Mouse (Mus musculus): ENCODE measurements around the gene Wfdc5. TPM values are rescaled to one million over a fixed set of nuclear protein-coding genes. Genes with fewer than 3 reads are reported as not detected.

The Wfdc5 gene
- total and polyA plus RNA-seq, 2 experiments = not detected

DNA sequence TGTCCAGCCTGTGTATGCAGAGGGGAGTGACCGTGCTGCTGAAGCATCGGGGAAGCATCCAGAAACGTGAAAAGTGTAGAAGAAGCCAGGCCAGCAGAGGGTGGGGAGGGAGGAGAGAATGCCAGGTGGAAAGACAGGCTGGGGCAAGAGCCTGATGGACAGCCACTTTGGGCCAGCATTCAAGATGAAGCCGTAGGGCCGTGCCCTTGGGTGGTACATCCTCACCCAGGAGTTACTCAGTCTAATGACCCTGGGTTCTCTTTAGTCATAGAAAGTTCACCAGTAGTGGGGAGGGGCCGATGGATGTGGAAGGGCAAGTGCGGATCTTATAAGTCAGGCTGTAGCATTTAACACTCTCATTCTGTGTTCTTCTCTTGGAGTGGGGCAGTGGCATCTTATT lies 26.4 kb downstream of the Wfdc5 start:
- WGBS = 88% methylated on average over 7 of the region's 7 CpGs
- DNase-seq (ENCODE audit: extremely low read depth, low read depth, low spot score) = no peak
- Histone ChIP-seq H3K27me3 (ENCODE audit: control insufficient read depth, insufficient read depth, low read length) (no peaks in the 10 kb centered on the region), H3K36me3 (ENCODE audit: control insufficient read depth, insufficient read depth, low read length) (peaks cover 17% of the 10 kb centered on the region), H3K4me3 (ENCODE audit: insufficient read depth, low read depth, low read length) (no peak overlapping the region), H3K27ac (replicated peaks; ENCODE audit: insufficient read depth, low read depth, low read length) (no peak overlapping the region), H3K9ac (ENCODE audit: low read depth, low read length) (no peak overlapping the region), H3K79me2 (ENCODE audit: control insufficient read depth, insufficient read depth, low read length) (no peaks in the 10 kb centered on the region), H3K4me1 (ENCODE audit: control insufficient read depth, insufficient read depth, low read length) (no peaks in the 10 kb centered on the region)
- TF ChIP-seq POLR2A (IDR thresholded peaks at IDR 0.05; ENCODE audit: extremely low read depth, insufficient read depth, low read length) (no peak), CTCF (IDR thresholded peaks at IDR 0.05; ENCODE audit: low read depth, low read length) (no peak)

- 93% methylated on average over 10 of the region's 10 CpGs for WGBS
- H3K4me1 ChIP-seq (ENCODE audit: control insufficient read depth, insufficient read depth, low read length) = no peaks in the 10 kb centered on the region
- no peak overlapping the region for H3K9ac ChIP-seq (ENCODE audit: low read depth, low read length)
- peaks cover 17% of the 10 kb centered on the region for H3K36me3 ChIP-seq (ENCODE audit: control insufficient read depth, insufficient read depth, low read length)
- no peak overlapping the region for H3K4me3 ChIP-seq (ENCODE audit: insufficient read depth, low read depth, low read length)
- H3K27me3 ChIP-seq (ENCODE audit: control insufficient read depth, insufficient read depth, low read length) = no peaks in the 10 kb centered on the region
- no peaks in the 10 kb centered on the region for H3K79me2 ChIP-seq (ENCODE audit: control insufficient read depth, insufficient read depth, low read length)
- no peak overlapping the region for H3K27ac ChIP-seq (replicated peaks; ENCODE audit: insufficient read depth, low read depth, low read length)
- TF ChIP-seq CTCF (IDR thresholded peaks at IDR 0.05; ENCODE audit: low read depth, low read length) (no peak), POLR2A (IDR thresholded peaks at IDR 0.05; ENCODE audit: extremely low read depth, insufficient read depth, low read length) (no peak)
- no peak for DNase-seq (ENCODE audit: extremely low read depth, low read depth, low spot score)
Observed at GRCm38 (mm10) chr2:164154007-164154406, 28.5 kb downstream of the Wfdc5 start.

DNA sequence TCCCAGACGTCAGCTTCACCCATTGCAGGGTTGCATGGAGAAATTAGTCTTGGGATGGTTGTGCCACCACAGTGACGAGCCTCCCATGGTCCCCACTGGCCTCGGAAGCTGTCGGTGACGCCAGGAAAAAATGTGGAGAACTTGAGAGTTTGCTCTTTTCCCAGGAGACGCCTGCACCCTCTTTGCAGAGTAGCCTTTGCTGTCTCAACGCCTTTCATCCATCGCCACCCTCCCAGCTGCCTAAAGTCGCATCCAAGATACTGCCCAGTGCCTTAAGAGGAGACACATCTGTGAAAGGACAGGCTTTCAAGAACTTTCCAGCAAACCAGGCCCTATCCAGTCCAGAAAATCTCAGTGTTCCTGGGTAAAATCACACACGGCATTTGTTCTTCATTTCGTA lies 30.2 kb downstream of the Wfdc5 start:
- 88% methylated on average over 11 of the region's 11 CpGs for WGBS
- Histone ChIP-seq H3K36me3 (ENCODE audit: control insufficient read depth, insufficient read depth, low read length) (peaks cover 17% of the 10 kb centered on the region), H3K27me3 (ENCODE audit: control insufficient read depth, insufficient read depth, low read length) (no peaks in the 10 kb centered on the region), H3K27ac (replicated peaks; ENCODE audit: insufficient read depth, low read depth, low read length) (no peak overlapping the region), H3K9ac (ENCODE audit: low read depth, low read length) (no peak overlapping the region), H3K79me2 (ENCODE audit: control insufficient read depth, insufficient read depth, low read length) (no peaks in the 10 kb centered on the region), H3K4me1 (ENCODE audit: control insufficient read depth, insufficient read depth, low read length) (no peaks in the 10 kb centered on the region), H3K4me3 (ENCODE audit: insufficient read depth, low read depth, low read length) (no peak overlapping the region)
- TF ChIP-seq POLR2A (IDR thresholded peaks at IDR 0.05; ENCODE audit: extremely low read depth, insufficient read depth, low read length) = no peak
- TF ChIP-seq CTCF (IDR thresholded peaks at IDR 0.05; ENCODE audit: low read depth, low read length) = no peak
- no peak for DNase-seq (ENCODE audit: extremely low read depth, low read depth, low spot score)

- H3K27me3 ChIP-seq (ENCODE audit: control insufficient read depth, insufficient read depth, low read length) = no peaks in the 10 kb centered on the region
- WGBS = 87% methylated on average over 14 of the region's 14 CpGs
- H3K36me3 ChIP-seq (ENCODE audit: control insufficient read depth, insufficient read depth, low read length) = peaks cover 17% of the 10 kb centered on the region
Observed at GRCm38 (mm10) chr2:164150086-164150760, 32.3 kb downstream of the Wfdc5 start.

DNA sequence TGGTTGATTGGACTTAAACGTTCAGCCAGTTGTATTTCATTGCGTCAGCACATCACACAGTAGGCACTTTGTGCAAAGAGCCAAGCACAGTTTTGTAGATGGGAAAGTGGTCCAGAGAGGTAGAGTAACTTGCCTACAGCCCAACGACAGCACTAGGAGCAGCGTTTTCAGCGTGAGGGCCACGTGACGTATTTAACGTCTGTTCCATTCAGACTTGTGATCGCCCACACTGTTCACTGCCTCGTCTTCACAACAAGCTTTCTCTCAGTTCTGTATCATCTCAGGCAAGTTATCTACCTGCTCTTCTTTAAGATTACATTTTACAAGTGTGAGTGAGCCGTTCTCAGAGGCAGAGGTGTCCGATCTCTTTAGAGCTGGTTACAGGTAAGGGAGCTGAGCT lies 36.0 kb downstream of the Wfdc5 start:
- Histone ChIP-seq H3K4me3 (ENCODE audit: insufficient read depth, low read depth, low read length) (no peak overlapping the region), H3K27me3 (ENCODE audit: control insufficient read depth, insufficient read depth, low read length) (no peaks in the 10 kb centered on the region), H3K36me3 (ENCODE audit: control insufficient read depth, insufficient read depth, low read length) (no peaks in the 10 kb centered on the region), H3K9ac (ENCODE audit: low read depth, low read length) (no peak overlapping the region), H3K27ac (replicated peaks; ENCODE audit: insufficient read depth, low read depth, low read length) (no peak overlapping the region), H3K79me2 (ENCODE audit: control insufficient read depth, insufficient read depth, low read length) (no peaks in the 10 kb centered on the region), H3K4me1 (ENCODE audit: control insufficient read depth, insufficient read depth, low read length) (no peaks in the 10 kb centered on the region)
- TF ChIP-seq CTCF (IDR thresholded peaks at IDR 0.05; ENCODE audit: low read depth, low read length) = no peak
- no peak for TF ChIP-seq POLR2A (IDR thresholded peaks at IDR 0.05; ENCODE audit: extremely low read depth, insufficient read depth, low read length)
- 89% methylated on average over 12 of the region's 12 CpGs for WGBS
- DNase-seq (ENCODE audit: extremely low read depth, low read depth, low spot score) = no peak

More at GRCm38 (mm10) chr2:164150086-164150760, 32.3 kb downstream of the Wfdc5 start:
- Histone ChIP-seq H3K4me3 (ENCODE audit: insufficient read depth, low read depth, low read length) (no peak overlapping the region), H3K4me1 (ENCODE audit: control insufficient read depth, insufficient read depth, low read length) (no peaks in the 10 kb centered on the region), H3K79me2 (ENCODE audit: control insufficient read depth, insufficient read depth, low read length) (no peaks in the 10 kb centered on the region), H3K27ac (replicated peaks; ENCODE audit: insufficient read depth, low read depth, low read length) (no peak overlapping the region), H3K9ac (ENCODE audit: low read depth, low read length) (no peak overlapping the region)
- DNase-seq (ENCODE audit: extremely low read depth, low read depth, low spot score) = no peak
- TF ChIP-seq CTCF (IDR thresholded peaks at IDR 0.05; ENCODE audit: low read depth, low read length) (no peak), POLR2A (IDR thresholded peaks at IDR 0.05; ENCODE audit: extremely low read depth, insufficient read depth, low read length) (no peak)

- DNase-seq (ENCODE audit: extremely low read depth, low read depth, low spot score) = no peak
- no peak overlapping the region for H3K4me3 ChIP-seq (ENCODE audit: insufficient read depth, low read depth, low read length)
- no peak overlapping the region for H3K9ac ChIP-seq (ENCODE audit: low read depth, low read length)
- no peak overlapping the region for H3K27ac ChIP-seq (replicated peaks; ENCODE audit: insufficient read depth, low read depth, low read length)
- TF ChIP-seq CTCF (IDR thresholded peaks at IDR 0.05; ENCODE audit: low read depth, low read length) = no peak
- no peak for TF ChIP-seq POLR2A (IDR thresholded peaks at IDR 0.05; ENCODE audit: extremely low read depth, insufficient read depth, low read length)
- H3K4me1 ChIP-seq (ENCODE audit: control insufficient read depth, insufficient read depth, low read length) = no peaks in the 10 kb centered on the region
- H3K36me3 ChIP-seq (ENCODE audit: control insufficient read depth, insufficient read depth, low read length) = no peaks in the 10 kb centered on the region
- H3K79me2 ChIP-seq (ENCODE audit: control insufficient read depth, insufficient read depth, low read length) = no peaks in the 10 kb centered on the region
- 87% methylated on average over 10 of the region's 10 CpGs for WGBS
- no peaks in the 10 kb centered on the region for H3K27me3 ChIP-seq (ENCODE audit: control insufficient read depth, insufficient read depth, low read length)
Observed at GRCm38 (mm10) chr2:164144541-164144940, 38.0 kb downstream of the Wfdc5 start.
